Mouse (Mus musculus): ENCODE data around the gene Gpc2.

Gpc2 gene

DNA sequence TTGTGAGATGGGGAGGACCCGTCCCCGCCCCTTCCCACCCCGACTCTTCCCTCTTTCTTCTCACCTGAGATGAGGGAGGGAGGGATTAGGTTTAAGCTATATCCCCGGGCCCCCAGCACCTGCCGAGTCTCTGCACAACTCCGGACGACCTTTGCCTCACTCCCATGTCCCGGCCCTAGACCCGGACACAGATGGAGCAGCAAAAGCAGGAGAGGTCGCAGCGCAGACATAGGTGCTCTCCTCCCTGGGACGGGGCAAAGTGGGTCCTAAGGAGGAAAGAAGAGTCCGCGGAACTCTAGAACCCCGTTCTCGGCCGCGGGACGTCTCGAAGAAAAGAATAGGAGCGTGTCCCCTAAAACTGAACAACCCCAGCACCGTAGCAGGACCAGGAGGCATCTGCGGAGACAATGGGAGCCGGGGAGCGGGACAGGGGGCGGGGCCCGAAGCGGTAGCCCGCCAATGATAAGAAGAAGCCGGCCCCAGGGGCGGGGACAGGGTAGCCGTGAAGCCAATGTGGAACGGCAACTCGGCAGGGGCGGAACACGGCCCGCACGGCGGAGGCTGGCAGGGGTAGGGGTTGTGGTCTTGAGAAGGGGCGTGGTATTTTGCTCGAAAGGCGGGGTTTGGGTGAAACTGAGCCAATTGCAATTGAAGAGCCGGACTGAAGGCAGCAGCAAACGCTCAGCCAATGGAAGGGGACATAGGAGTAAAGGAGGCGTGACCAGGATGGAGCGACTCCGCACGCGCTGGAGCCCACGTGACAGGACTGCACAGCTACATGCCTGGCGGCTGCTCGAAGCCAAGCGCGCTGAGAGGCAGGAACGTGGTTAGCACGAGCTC lies at the start of gene Gpc2, which contains the start of the genes Gm43720 and Stag3:
Gene Gpc2, minus strand, starts transcription at position 421 of the 840 bp plus-strand sequence.
Gene Gm43720, minus strand, starts transcription at position 374 of the 840 bp plus-strand sequence.
Gene Stag3, plus strand, starts transcription at position 656 of the 840 bp plus-strand sequence.
- in situ Hi-C loops (cut with MboI, MseI): loop anchor here (5.0 to 10.0 kb wide), 2 partner anchors 88 to 345 kb away; partner anchors contain the start of genes A430033K04Rik and Mblac1

DNA sequence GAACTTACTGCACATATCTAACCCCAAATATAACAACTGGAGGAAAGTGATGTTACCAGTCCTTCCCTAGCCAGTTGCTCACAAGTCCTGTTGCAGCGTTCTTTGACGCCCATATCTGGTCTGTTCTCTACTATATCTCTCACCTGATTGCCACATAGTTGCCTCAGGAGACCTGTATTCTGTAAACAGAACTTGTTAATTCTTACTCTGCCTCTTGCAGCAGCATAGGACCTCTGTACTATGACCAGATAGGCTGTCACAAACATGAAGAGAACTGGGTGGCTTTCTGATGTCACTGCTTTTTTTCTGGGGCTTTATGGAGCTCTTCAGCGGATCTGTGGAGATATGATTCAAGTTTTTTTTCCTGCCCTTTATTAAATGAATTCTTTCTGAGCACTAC lies 33.0 kb upstream of the Gpc2 start:
- in situ Hi-C loops (cut with MboI, MseI): no loop called here

- in situ Hi-C loops (cut with MboI, MseI): no loop called here
These were observed 19.8 kb upstream of the Gpc2 start for GRCm38 (mm10) chr5:138299613-138300012.

DNA sequence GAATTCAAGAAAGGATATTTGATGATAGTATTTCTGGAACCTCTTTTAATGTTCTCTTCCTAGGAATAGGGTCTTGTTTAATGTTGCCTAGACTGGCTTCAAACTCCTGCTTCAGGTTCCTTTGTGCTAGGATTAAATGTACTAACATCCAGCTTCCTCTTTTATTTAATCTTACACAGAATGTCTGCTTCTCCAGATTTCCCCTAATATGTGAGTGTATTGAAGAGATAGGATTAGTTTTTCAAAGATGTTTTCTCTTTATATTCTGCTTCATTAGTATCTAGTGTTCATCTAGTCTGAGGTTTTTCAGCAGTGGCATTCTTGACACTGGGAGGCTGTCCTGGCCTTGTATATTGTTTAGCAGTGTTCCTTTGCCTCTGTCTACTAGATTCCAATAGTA lies 14.4 kb upstream of the Gpc2 start:
- in situ Hi-C loops (cut with MboI, MseI): no loop called here

GRCm38 (mm10) chr5:138291638-138292037 lies 11.8 kb upstream of the Gpc2 start:
- in situ Hi-C loops (cut with MboI, MseI): no loop called here

DNA sequence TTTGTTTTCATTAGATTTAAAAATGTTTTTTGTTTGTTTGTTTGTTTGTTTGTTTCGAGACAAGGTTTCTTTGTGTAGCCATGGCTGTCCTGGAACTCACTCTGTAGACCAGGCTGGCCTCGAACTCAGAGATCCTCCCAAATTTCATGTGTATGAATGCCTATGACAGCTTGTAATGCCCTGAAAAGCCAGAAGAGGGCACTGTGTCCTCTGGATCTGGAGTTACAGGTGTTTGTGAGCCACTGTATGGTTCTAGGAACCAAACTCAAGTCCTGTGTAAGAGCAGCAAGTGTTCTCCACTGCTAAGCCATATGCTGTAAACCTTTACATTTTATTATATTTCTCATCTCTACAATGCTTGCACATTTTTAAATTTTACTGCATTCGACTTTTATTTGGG lies 8.1 kb upstream of the Gpc2 start:
- in situ Hi-C loops (cut with MboI, MseI): no loop called here

DNA sequence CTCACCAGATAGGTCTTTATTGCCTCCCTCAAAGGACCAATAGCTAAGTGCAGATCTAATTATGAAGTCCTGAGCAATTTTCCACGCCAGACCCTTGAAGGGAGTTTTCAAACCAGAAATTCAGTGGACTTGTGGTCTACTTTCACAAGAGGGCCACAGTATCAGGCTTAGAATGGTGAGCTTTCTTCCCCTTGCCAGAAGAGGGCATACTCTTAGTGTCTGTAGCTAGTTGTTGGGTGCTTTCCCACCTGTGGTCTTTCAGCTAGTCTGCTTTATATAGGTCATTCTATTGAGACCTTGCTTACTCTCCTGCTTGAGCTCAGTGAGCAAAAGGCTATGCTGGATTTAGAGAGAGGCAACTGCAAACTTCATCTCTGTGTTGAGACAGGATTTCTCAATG lies 3.7 kb upstream of the Gpc2 start:
- in situ Hi-C loops (cut with MboI, MseI): no loop called here

- in situ Hi-C loops (cut with MboI, MseI): no loop called here
These were observed 2.0 kb upstream of the Gpc2 start for GRCm38 (mm10) chr5:138281798-138282197.

GRCm38 (mm10) chr5:138280829-138281228 lies 1.0 kb upstream of the Gpc2 start:
- in situ Hi-C loops (cut with MboI, MseI): no loop called here

- in situ Hi-C loops (cut with MboI, MseI): no loop called here
These were observed 592 bp upstream of the Gpc2 start for GRCm38 (mm10) chr5:138280425-138280768.

DNA sequence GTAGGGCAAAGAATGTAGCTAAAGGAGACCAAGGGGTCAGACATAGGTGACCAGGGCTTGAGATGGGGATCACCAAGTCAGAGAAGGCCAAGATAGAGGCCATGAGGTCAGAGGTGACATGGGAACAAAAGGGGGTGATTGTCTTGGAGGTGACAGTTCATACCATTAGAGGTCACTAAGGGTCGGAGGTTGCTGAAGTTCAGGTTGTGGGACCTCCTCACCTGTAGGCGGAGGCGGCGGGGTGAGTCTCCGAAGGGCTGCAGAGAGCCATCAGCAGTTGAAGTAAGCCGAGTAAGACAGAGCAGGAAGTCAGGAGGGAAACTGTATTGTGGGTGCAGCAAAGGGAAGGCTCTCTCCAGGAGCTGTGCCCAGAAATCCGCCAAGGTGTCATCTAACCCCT lies 1.8 kb downstream of the Gpc2 start:
- in situ Hi-C loops (cut with MboI, MseI): loop anchor here (5.0 to 10.0 kb wide), 2 partner anchors 86 to 347 kb away; partner anchors contain the start of genes A430033K04Rik and Mblac1

DNA sequence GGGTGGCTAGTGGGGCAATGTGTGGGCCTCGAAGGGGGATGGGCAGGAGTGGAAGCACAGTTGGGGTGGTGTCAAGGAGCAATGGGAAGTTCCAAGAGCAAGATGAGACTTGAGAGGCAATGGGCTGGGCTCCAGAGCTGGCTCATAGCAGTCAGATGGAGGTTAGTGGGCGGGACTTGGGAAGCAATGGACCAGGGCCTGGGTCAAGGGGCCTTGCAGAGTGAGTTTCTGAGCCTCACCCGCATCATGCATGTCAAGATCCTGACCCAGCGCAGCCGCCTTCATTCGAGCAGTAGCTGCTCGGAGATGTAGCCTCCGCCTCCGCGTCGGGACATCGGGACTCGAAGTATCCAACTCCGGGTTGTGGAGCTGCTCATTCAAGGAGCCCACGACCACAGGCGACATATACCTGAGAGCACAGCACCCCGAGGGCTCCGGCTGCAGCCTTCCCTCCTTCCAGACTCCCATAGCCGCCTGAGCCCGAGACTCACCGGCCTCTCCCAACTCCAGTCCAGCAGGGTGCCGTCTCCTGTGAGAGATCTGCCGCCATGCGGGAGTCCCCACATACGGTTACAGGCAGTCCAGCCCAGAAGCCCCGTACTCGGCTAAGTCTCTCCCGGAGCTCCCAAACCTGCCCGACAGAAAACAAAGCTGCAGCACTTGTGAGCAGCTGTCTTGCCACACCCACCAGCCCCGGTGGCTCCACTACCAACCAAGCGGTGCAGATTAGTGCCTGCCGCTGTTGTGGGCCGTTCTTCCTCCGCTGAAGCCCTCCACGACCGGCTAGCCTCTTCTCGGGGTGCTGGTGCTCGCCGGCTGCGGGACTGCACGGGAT lies 4.4 kb downstream of the Gpc2 start:
- in situ Hi-C loops (cut with MboI, MseI): loop anchor here (5.0 to 10.0 kb wide), 2 partner anchors 83 to 349 kb away; partner anchors contain the start of genes A430033K04Rik and Mblac1

- in situ Hi-C loops (cut with MboI, MseI): loop anchor here (10.0 kb wide), 1 partner anchor 351 kb away; the partner anchor contains the start of gene A430033K04Rik
These were observed 5.6 kb downstream of the Gpc2 start for GRCm38 (mm10) chr5:138274186-138274585.

- in situ Hi-C loops (cut with MboI, MseI): loop anchor here (10.0 kb wide), 1 partner anchor 352 kb away; the partner anchor contains the start of gene A430033K04Rik
These were observed 7.3 kb downstream of the Gpc2 start, which contains the start of gene Gal3st4 for GRCm38 (mm10) chr5:138272409-138272923. Gene Gal3st4, minus strand, starts transcription at chr5:138272840.

DNA sequence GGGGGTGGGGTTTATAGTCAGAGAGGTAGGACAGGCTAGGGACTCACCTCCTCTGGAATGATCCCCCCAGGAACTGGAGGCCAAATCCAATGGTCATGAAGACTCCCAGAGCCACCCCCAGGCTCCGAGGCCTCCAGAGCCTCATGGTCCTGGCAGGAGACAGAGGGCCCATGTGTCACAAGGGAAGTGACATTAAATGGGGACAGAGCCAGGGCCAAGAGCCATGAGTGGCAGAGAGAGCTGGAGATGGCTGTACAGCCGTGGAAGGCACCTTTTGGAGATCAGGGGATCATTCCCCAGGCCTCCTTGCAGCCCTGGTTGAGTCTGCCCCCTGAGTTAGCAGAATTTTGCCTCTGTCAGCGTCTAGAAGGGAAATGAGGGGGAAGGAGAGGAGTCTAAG lies 8.6 kb downstream of the Gpc2 start:
- in situ Hi-C loops (cut with MboI, MseI): loop anchor here (10.0 kb wide), 1 partner anchor 354 kb away; the partner anchor contains the start of gene A430033K04Rik

DNA sequence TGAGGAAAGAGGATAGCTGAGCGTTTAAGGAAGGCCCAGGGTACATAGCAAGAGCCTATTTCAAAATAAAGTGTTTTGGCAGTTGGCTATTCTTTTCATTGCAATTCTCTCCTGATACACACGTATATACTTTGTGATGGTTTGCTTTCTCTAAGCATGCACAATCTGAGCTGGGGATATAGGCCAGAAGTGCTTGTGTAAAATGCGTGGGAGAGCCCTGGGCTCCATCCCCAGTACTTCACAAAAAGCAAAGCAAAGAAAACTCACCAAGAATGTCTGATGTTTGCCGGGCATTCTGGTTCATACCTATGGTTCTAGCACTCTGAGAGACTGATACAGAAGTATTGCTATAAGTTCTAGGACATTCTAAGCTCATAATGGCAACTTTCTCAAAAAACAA lies 10.8 kb downstream of the Gpc2 start:
- in situ Hi-C loops (cut with MboI, MseI): no loop called here

GRCm38 (mm10) chr5:138267114-138267513 lies 12.7 kb downstream of the Gpc2 start:
- in situ Hi-C loops (cut with MboI, MseI): no loop called here

DNA sequence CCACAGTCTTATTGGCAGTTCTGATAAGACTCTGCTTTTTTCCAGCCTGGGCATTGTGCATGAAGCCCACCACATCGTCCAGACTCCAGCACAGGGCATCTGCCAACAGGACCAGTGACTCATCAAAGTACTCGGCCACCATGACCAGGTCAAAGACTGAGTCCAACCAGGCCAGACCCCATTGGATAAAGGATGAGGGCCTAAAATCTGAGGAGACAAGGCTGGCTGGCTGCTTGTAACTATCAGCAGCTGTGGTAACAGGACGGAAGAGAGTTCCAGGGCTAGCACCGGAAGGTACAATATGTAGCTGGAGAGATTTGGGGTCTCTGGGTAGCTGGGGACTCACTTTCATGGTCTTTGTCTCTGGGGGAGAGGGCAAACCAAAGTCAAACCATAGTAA lies 14.1 kb downstream of the Gpc2 start:
- in situ Hi-C loops (cut with MboI, MseI): no loop called here

- in situ Hi-C loops (cut with MboI, MseI): no loop called here
These were observed 15.6 kb downstream of the Gpc2 start for GRCm38 (mm10) chr5:138264207-138264578.

- in situ Hi-C loops (cut with MboI, MseI): no loop called here
These were observed 16.3 kb downstream of the Gpc2 start, which contains the start of gene BC037034 for GRCm38 (mm10) chr5:138263260-138264206. Gene BC037034, minus strand, starts transcription at chr5:138264033.

Measured in T-helper 1 cell (primary cell).